Mouse (Mus musculus) lung, adult 2 months (tissue): ENCODE results near the gene Fat3.

Source experiments
- CTCF ChIP-seq: fragments of 200-500 bp; IDR thresholded peaks from 2 replicates; pipeline ENCODE4 v1.5.1; 2011; ENCODE audit warnings: mild to moderate bottlenecking, low read length, control low read depth; ENCODE audit not compliant: insufficient read depth
- POLR2A ChIP-seq: fragments of 200-500 bp; IDR thresholded peaks from 2 replicates; pipeline ENCODE4 v1.6.1; 2011; ENCODE audit warnings: low read depth, mild to moderate bottlenecking, control low read depth, low read length, borderline replicate concordance; ENCODE audit errors: extremely low read depth

DNA sequence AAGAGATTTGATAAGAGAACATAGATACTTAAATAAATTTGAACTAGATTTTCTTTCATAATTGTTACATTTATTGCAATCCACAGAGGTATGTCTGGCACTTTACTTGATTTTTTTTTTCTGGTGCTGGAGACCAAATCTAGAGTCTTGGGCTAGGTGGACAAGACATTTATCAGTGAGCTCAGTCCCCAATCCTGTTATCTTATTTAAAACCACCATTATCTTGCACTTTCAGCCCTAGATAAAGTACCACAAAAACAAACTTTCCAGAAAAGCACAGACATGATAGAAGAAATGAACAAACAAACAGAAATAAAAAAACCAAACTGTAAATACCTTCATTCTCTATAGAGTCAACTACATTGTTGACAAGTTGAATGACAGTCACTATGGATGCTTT, 584.5 kb downstream of the Fat3 start:
- TF ChIP-seq CTCF (no peak), POLR2A (no peak)
